Mouse (Mus musculus) heart, postnatal 36 days (tissue): Measurements from ENCODE around the gene Naa60. TPM values are rescaled to one million over a fixed set of nuclear protein-coding genes. Genes with fewer than 3 reads are reported as not detected.
"Not testable (repeated sequence)": the region's sequence is repeated elsewhere in the genome, so short reads cannot be mapped to it uniquely, and the experiment has no call there.

Experiments
- DNase-seq, 2 experiments: peaks; one replicate each; pipeline ENCODE4 v3.0.0; 2021 to 2022
- intact Hi-C: fragments of 180-260 bp; cut with DNase I; formaldehyde crosslinking; loops from one replicate; pipeline ENCODE4 v1.15.1; 2025
- total RNA-seq, 2 experiments: library from RNA; stranded (reverse); gene quantifications; 2 replicates each; pipeline ENCODE4 v1.2.3; 2021

The Naa60 gene
- 10 to 100 TPM; 50.1 to 53.6 TPM for total RNA-seq

DNA sequence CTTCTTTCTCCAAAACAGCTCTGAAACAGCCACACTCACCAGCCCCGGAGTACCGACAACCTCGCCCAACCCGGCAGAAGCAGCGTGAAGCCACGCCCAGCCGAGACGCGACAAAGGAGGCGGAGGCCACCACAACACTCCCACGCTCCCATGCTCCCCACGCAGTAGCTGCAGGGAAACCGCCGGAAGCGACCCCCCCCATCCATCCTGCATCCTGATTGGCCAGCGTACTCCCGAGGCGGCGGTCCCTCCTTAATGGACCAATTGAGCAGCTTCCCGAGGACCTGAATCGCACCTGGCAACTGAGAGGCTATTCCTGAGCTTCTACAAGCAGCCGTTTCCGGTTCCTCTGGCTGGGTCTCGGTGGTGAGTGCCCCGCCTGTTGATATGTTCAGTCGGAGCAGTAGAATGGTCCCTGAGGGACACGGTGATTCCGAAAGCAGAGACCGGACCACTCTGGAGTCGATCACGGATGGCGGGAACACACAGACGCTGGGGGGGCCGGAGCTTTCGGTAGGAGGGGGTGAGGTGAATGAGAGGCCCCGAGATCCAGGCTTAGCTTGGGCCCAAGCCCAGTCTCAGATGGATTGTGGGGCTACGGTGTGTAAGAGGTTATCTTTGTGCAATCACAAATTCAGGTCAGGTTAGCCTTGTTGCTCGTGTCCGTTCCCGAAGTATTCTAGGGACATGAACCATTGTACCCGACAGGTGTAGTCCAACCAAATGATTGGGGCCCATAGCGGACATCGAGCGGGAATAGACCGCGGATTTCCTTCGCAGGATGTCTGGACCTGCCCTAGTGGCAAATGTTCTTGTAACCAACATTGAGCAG, at the start of gene Naa60:
TSS of gene Naa60 (plus strand) at position 160 of the 832 bp plus-strand sequence.
- intact Hi-C loops: loop anchor here (1.0 kb wide), 1 partner anchor 12 kb away; the partner anchor contains the start of genes Gm20695 and Zfp597
- DNase-seq: peak; percentile 85 to 86

GRCm38 (mm10) chr16:3828021-3828420, 44.2 kb upstream of the Naa60 start:
- no peak for DNase-seq
- intact Hi-C loops: no loop called here

- DNase-seq: no peak
- intact Hi-C loops: no loop called here
These were observed 42.4 kb upstream of the Naa60 start for GRCm38 (mm10) chr16:3829727-3830126.

DNA sequence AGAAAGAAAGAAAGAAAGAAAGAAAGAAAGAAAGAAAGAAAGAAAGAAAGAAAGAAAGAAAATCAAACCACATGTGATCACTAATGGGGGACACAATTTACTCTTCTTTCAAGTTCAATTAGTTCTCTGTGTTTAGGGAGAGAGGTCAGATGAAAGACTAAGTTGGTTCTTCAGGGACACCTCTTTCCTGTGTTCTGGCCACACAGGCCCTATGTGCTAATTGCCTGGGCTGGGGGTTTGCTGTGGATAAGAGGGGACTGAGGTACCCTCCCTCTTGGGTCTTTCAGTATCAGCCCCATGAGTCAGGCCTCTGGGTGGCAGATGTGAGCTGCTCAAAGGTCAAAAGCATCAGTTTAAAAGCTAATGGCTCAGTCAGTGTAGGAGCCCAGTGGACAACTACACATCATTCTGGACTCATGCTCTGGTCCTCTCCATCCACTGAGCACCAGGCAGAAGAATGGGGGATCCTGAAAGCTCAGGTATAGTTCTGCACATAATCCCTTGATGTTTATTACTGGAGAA, 41.5 kb upstream of the Naa60 start, which contains the start of gene Olfr15:
TSS of gene Olfr15 (plus strand) at position 291 of the 522 bp plus-strand sequence.
- intact Hi-C loops: no loop called here
- no peak for DNase-seq

- intact Hi-C loops: no loop called here
- DNase-seq: no peak
These were observed 36.7 kb upstream of the Naa60 start for GRCm38 (mm10) chr16:3835461-3835860.

DNA sequence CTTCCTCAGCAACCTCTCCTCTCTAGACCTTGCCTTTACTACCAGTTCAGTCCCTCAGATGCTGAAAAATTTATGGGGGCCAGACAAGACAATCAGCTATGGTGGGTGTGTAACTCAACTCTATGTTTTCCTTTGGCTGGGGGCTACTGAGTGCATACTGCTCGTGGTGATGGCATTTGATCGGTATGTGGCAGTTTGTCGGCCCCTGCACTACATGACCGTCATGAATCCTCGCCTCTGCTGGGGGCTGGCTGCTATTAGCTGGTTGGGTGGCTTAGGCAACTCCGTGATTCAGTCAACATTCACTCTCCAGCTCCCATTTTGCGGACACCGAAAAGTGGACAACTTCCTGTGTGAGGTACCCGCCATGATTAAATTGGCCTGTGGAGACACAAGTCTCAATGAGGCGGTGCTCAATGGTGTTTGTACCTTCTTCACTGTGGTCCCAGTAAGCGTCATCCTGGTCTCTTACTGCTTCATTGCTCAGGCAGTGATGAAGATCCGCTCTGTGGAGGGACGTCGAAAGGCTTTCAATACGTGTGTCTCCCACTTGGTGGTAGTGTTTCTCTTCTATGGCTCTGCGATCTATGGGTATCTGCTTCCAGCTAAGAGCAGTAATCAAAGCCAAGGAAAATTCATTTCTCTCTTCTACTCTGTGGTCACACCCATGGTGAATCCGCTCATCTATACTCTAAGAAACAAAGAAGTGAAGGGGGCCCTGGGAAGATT, 32.9 kb upstream of the Naa60 start:
- DNase-seq: peak in 1 of 2 experiments; percentile 11
- intact Hi-C loops: loop anchor here (2.0 kb wide), 1 partner anchor 69 kb away; the partner anchor contains the start of genes 1700037C18Rik and Cluap1

- no peak for DNase-seq
- intact Hi-C loops: loop anchor here (10.0 kb wide), 3 partner anchors 232 to 442 kb away; partner anchors contain the start of genes Crebbp and Trap1
These were observed 29.2 kb upstream of the Naa60 start for GRCm38 (mm10) chr16:3842989-3843388.

GRCm38 (mm10) chr16:3843796-3844195, 28.4 kb upstream of the Naa60 start:
- no peak for DNase-seq
- intact Hi-C loops: loop anchor here (10.0 kb wide), 3 partner anchors 231 to 441 kb away; partner anchors contain the start of genes Crebbp and Trap1

- intact Hi-C loops: loop anchor here (2.0 to 10.0 kb wide), 7 partner anchors 35 to 438 kb away; partner anchors contain the start of genes 1700037C18Rik, Cluap1, Crebbp and Gm20695
- peak; percentile 88 to 92 for DNase-seq
These were observed 25.3 kb upstream of the Naa60 start, which contains the start of gene Zfp174 for GRCm38 (mm10) chr16:3846711-3847518. Gene Zfp174, plus strand, starts transcription at chr16:3847268.

DNA sequence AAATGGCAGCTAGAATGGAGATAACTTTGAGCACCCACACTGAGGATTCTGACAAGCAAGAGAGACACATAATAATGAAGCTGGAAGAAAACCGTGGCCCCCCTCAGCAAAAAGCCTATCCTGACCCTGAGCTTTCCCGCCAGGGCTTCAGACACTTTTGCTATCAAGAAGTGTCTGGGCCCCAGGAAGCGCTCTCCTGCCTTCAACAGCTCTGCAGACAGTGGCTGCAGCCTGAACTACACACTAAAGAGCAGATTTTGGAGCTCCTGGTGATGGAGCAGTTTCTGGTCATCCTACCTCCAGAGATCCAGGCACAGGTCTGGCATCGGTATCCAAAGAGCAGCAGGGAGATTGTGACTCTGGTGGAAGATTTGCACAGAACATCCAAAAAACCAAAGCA, 24.3 kb upstream of the Naa60 start:
- intact Hi-C loops: loop anchor here (2.0 to 10.0 kb wide), 7 partner anchors 34 to 437 kb away; partner anchors contain the start of genes 1700037C18Rik, Cluap1, Crebbp and Gm20695
- no peak for DNase-seq

- intact Hi-C loops: loop anchor here (5.0 to 10.0 kb wide), 6 partner anchors 34 to 436 kb away; partner anchors contain the start of genes Crebbp, Gm20695, Slx4 and Trap1
- DNase-seq: no peak
These were observed 23.8 kb upstream of the Naa60 start for GRCm38 (mm10) chr16:3848416-3848815.

GRCm38 (mm10) chr16:3851301-3851700, 20.9 kb upstream of the Naa60 start:
- intact Hi-C loops, DNase-seq: not testable (repeated sequence)

DNA sequence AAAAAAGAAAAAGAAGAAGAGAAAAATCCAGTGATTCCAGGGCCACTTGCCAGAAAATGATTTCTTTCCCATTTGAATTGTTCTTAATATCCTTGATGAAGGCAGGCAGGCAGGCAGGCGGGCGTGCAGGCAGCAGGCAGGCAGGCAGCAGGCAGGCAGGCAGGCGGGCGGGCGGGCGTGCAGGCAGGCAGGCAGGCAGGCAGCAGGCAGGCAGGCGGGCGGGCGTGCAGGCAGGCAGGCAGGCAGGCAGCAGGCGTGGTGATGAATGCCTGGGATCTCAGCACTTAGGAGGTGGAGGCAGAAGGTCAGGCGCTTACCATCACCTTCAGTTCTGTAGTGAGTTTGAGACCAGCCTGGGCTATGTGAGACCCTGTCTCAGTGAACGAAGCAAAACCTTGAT, 19.6 kb upstream of the Naa60 start:
- intact Hi-C loops: no loop called here
- no peak for DNase-seq

- no peak for DNase-seq
- intact Hi-C loops: no loop called here
These were observed 17.6 kb upstream of the Naa60 start for GRCm38 (mm10) chr16:3854437-3855182.

DNA sequence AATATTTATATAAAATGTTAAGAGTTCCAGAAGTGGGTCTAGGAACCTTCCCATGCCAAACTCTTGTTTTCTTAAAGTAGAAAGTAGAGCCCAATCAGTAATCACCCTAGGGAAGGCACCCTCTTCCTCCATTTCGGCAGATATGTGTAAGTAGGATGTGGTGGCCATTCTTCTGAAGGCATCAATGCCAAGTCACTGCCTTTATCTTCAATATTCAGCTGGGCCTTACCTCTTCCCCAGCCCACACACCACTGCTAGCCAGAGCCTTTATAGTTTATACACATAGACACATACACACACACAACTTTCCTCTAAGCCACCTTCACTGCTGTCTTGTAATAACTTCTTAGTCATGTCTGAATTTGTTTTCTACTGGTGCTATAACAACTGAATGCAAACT, 16.4 kb upstream of the Naa60 start:
- DNase-seq: no peak
- intact Hi-C loops: no loop called here

GRCm38 (mm10) chr16:3859254-3859653, 12.9 kb upstream of the Naa60 start:
- intact Hi-C loops: no loop called here
- DNase-seq: no peak

- intact Hi-C loops: loop anchor here (1.0 kb wide), 1 partner anchor 12 kb away; the partner anchor contains the start of genes Gm20695 and Zfp597
- no peak for DNase-seq
These were observed 360 bp upstream of the Naa60 start for GRCm38 (mm10) chr16:3871815-3872214.

- intact Hi-C loops: no loop called here
- no peak for DNase-seq
These were observed 4.2 kb downstream of the Naa60 start for GRCm38 (mm10) chr16:3876346-3876745.
